Mouse (Mus musculus): Measurements from ENCODE around the gene Mrpl55.
A peak's percentile ranks its signal among the peaks of the same experiment; 100 is the strongest.
"Not testable (repeated sequence)": the region's sequence is repeated elsewhere in the genome, so short reads cannot be mapped to it uniquely, and the experiment has no call there.

Gene Mrpl55

GRCm38 (mm10) chr11:59192059-59192386, 10.3 kb upstream of the Mrpl55 start, which contains the start of gene Guk1:
TSS of gene Guk1 (minus strand) at chr11:59192212.
- DNase-seq = no peak

- no peak for DNase-seq
These were observed 6.1 kb upstream of the Mrpl55 start for GRCm38 (mm10) chr11:59196230-59196629.

- no peak for DNase-seq
These were observed 877 bp upstream of the Mrpl55 start for GRCm38 (mm10) chr11:59201216-59202002.

- peak; percentile 95 for DNase-seq
These were observed 6.0 kb downstream of the Mrpl55 start, which contains the start of gene 2310033P09Rik for GRCm38 (mm10) chr11:59208153-59208831. TSS of gene 2310033P09Rik (plus strand) at chr11:59208321.

- DNase-seq = peak; percentile 83
These were observed 6.7 kb downstream of the Mrpl55 start for GRCm38 (mm10) chr11:59209003-59209441.

- DNase-seq = peak; percentile 48
These were observed 7.3 kb downstream of the Mrpl55 start for GRCm38 (mm10) chr11:59209580-59209979.

GRCm38 (mm10) chr11:59210020-59210419, 7.7 kb downstream of the Mrpl55 start:
- no peak for DNase-seq

- DNase-seq = not testable (repeated sequence)
These were observed 9.3 kb downstream of the Mrpl55 start for GRCm38 (mm10) chr11:59211561-59211960.

- DNase-seq = not testable (repeated sequence)
These were observed 10.0 kb downstream of the Mrpl55 start for GRCm38 (mm10) chr11:59212320-59212719.

GRCm38 (mm10) chr11:59212892-59213494, 10.7 kb downstream of the Mrpl55 start:
- DNase-seq = no peak

- no peak for DNase-seq
These were observed 14.7 kb downstream of the Mrpl55 start for GRCm38 (mm10) chr11:59216955-59217354.

- DNase-seq = peak; percentile 35
These were observed 16.2 kb downstream of the Mrpl55 start for GRCm38 (mm10) chr11:59218389-59218998.

GRCm38 (mm10) chr11:59219064-59219463, 16.8 kb downstream of the Mrpl55 start:
- DNase-seq = peak; percentile 60

- DNase-seq = no peak
These were observed 19.3 kb downstream of the Mrpl55 start for GRCm38 (mm10) chr11:59221604-59222003.

- DNase-seq = no peak
These were observed 20.0 kb downstream of the Mrpl55 start for GRCm38 (mm10) chr11:59222306-59222705.

GRCm38 (mm10) chr11:59224025-59224424, 21.7 kb downstream of the Mrpl55 start:
- DNase-seq = no peak

GRCm38 (mm10) chr11:59224470-59224869, 22.2 kb downstream of the Mrpl55 start:
- DNase-seq = no peak

- DNase-seq = no peak
These were observed 22.9 kb downstream of the Mrpl55 start for GRCm38 (mm10) chr11:59225167-59225566.

- no peak for DNase-seq
These were observed 24.0 kb downstream of the Mrpl55 start for GRCm38 (mm10) chr11:59226251-59226650.

- peak; percentile 24 for DNase-seq
These were observed 24.7 kb downstream of the Mrpl55 start for GRCm38 (mm10) chr11:59226787-59227603.

GRCm38 (mm10) chr11:59227604-59228121, 25.4 kb downstream of the Mrpl55 start:
- no peak for DNase-seq
